Mouse (Mus musculus) lung, postnatal 0 days (tissue): ENCODE data around the gene Arfgef2. TPM values are rescaled to one million over a fixed set of nuclear protein-coding genes. Genes with fewer than 3 reads are reported as not detected.
A peak's percentile ranks its signal among the peaks of the same experiment; 100 is the strongest.

Source experiments
- ATAC-seq: fragments of 200-750 bp; cut with Nextera tagmentation; 2 replicates; pipeline ENCODE4 v1.8.0; 2017; ENCODE audit warnings: moderate library complexity
- DNase-seq: peaks from one replicate; pipeline ENCODE4 v3.0.0-alpha.2; 2016; ENCODE audit warnings: low spot score
- H3K27ac ChIP-seq: fragments of 300-500 bp; sonication (generic); 2 replicates; pipeline ENCODE4 v1.5.1; 2014; ENCODE audit warnings: antibody characterized with exemption, mild to moderate bottlenecking, low read length, mixed read lengths
- H3K27me3 ChIP-seq: fragments of 300-500 bp; sonication (generic); replicated peaks from 2 replicates; pipeline ENCODE4 v1.6.1; 2014; ENCODE audit warnings: low read length, mixed read lengths; ENCODE audit not compliant: insufficient read depth
- H3K36me3 ChIP-seq: fragments of 300-500 bp; sonication (generic); 2 replicates; pipeline ENCODE4 v1.6.1; 2014; ENCODE audit warnings: low read length, mixed read lengths; ENCODE audit not compliant: insufficient read depth
- H3K4me1 ChIP-seq: fragments of 300-500 bp; sonication (generic); 2 replicates; pipeline ENCODE4 v1.6.1; 2014; ENCODE audit warnings: antibody characterized with exemption, low read depth, low read length, mixed read lengths; ENCODE audit not compliant: insufficient read depth
- H3K4me2 ChIP-seq: fragments of 300-500 bp; sonication (generic); replicated peaks from 2 replicates; pipeline ENCODE4 v1.6.1; 2014; ENCODE audit warnings: low read depth, mild to moderate bottlenecking, low read length, moderate library complexity, mixed read lengths
- H3K4me3 ChIP-seq: fragments of 300-500 bp; sonication (generic); 2 replicates; pipeline ENCODE4 v1.5.1; 2014; ENCODE audit warnings: low read depth, low read length
- H3K9ac ChIP-seq: fragments of 300-500 bp; sonication (generic); replicated peaks from 2 replicates; pipeline ENCODE4 v1.6.1; 2014; ENCODE audit warnings: low read depth, mild to moderate bottlenecking
- H3K9me3 ChIP-seq: fragments of 300-500 bp; sonication (generic); 2 replicates; pipeline ENCODE4 v1.6.1; 2016; ENCODE audit warnings: low read length, mixed read lengths
- CTCF ChIP-seq: IDR thresholded peaks from 2 replicates; pipeline ENCODE4 v1.5.1; 2016; ENCODE audit warnings: antibody characterized with exemption, mild to moderate bottlenecking
- EP300 ChIP-seq: IDR thresholded peaks from 2 replicates; pipeline ENCODE4 v1.6.1; 2016; ENCODE audit warnings: antibody characterized with exemption, mild to moderate bottlenecking, control low read depth
- WGBS: fragments of 180-500 bp; shearing (Covaris S2); extraction: QIAGEN DNeasy Blood & Tissue Kit; methylation state at CpG from one replicate; pipeline ENCODE4 v1.1.7; 2014; 5-methylcytosine and 5-hydroxymethylcytosine counted together
- polyA plus RNA-seq: library from polyadenylated mRNA; unstranded; fragments of >200 nt; fragmentation: Nextera tagmentation; extraction: Ambion mirVana; gene quantifications from 2 replicates; pipeline ENCODE4 v1.2.1, GENCODE M21; 2015

Arfgef2 gene
- polyA plus RNA-seq, 1 experiment from 2014 or later = 6.2 TPM

GRCm38 (mm10) chr2:166891366-166891880, 86.0 kb downstream of the Arfgef2 start:
- Histone ChIP-seq H3K36me3 (peaks cover 24% of the 10 kb centered on the region; the same call in 1 of the 2 replicates), H3K4me3 (no peak overlapping the region), H3K27me3 (no peaks in the 10 kb centered on the region), H3K27ac (no peak overlapping the region), H3K9me3 (no peaks in the 10 kb centered on the region), H3K9ac (no peak overlapping the region), H3K4me2 (no peak overlapping the region), H3K4me1 (no peaks in the 10 kb centered on the region)
- DNase-seq (no peak), ATAC-seq (no peak)
- WGBS = 75% methylated on average over 9 of the region's 9 CpGs
- TF ChIP-seq CTCF (peak; percentile 17; the same call in 1 of the 2 replicates), EP300 (no peak)

- Histone ChIP-seq H3K4me3 (no peak overlapping the region), H3K36me3 (peaks cover 24% of the 10 kb centered on the region; the same call in 1 of the 2 replicates), H3K4me2 (no peak overlapping the region), H3K27me3 (no peaks in the 10 kb centered on the region), H3K9ac (no peak overlapping the region), H3K4me1 (no peaks in the 10 kb centered on the region), H3K9me3 (no peaks in the 10 kb centered on the region), H3K27ac (no peak overlapping the region)
- TF ChIP-seq EP300 (no peak), CTCF (no peak)
- 91% methylated on average over 8 of the region's 8 CpGs for WGBS
- DNase-seq (no peak), ATAC-seq (no peak)
Observed at GRCm38 (mm10) chr2:166892158-166892680, 86.8 kb downstream of the Arfgef2 start.

DNA sequence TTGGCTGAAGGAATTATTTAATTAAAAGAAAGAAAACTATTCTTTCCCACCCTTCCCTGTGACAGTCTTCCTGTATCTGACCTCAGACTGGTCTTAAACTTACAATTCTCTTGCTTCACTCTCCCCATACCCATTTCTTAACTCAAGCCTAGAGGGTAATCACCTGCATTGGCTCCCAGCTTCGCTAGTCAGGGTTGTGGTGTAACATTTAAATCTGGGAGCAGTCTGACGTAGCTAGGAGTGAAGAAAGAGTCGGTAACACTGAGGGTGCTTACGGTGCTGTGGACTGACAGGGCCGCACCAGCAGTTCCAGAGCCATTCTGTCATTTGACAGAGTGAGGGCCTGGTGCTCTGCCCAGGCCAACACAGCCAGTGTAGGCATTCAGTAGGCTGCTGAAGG, 87.6 kb downstream of the Arfgef2 start:
- Histone ChIP-seq H3K4me3 (no peak overlapping the region), H3K27me3 (no peaks in the 10 kb centered on the region), H3K4me2 (no peak overlapping the region), H3K36me3 (peaks cover 24% of the 10 kb centered on the region; the same call in 1 of the 2 replicates), H3K9ac (no peak overlapping the region), H3K27ac (no peak overlapping the region), H3K9me3 (no peaks in the 10 kb centered on the region), H3K4me1 (no peaks in the 10 kb centered on the region)
- TF ChIP-seq EP300 (no peak), CTCF (no peak)
- 90% methylated on average over 5 of the region's 5 CpGs for WGBS
- DNase-seq (no peak), ATAC-seq (no peak)

- no peak overlapping the region for H3K27ac ChIP-seq
- H3K36me3 ChIP-seq = peaks cover 16% of the 10 kb centered on the region; the same call in 1 of the 2 replicates
- no peaks in the 10 kb centered on the region for H3K4me1 ChIP-seq
- H3K9me3 ChIP-seq = no peaks in the 10 kb centered on the region
- 80% methylated on average over 13 of the region's 13 CpGs for WGBS
- H3K27me3 ChIP-seq = no peaks in the 10 kb centered on the region
- H3K4me3 ChIP-seq = no peak overlapping the region
- no peak for TF ChIP-seq EP300
- no peak for TF ChIP-seq CTCF
- no peak overlapping the region for H3K9ac ChIP-seq
- no peak overlapping the region for H3K4me2 ChIP-seq
- DNase-seq = no peak
- ATAC-seq = no peak
Observed at GRCm38 (mm10) chr2:166896368-166896767, 91.0 kb downstream of the Arfgef2 start.

DNA sequence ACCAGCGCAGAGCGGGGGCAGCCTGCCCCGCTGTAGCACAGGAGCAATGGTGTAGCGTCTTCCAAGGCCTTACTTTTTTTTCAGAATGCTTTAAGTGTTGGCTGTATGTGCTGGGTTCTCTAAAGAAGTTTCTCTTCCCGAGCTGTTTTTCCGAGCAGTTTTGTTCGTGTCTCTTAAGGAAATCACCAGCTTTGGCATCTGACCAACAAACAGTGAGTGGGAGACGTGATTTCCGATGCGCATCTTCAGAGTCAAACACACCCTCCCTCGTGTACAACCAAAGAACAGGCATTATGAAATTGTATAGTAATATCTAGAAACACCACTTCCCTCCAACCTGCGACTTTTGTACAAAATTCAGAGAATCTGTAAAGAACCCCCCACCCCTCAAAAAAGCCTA, 91.6 kb downstream of the Arfgef2 start:
- peaks cover 10% of the 10 kb centered on the region; the same call in 1 of the 2 replicates for H3K36me3 ChIP-seq
- WGBS = 75% methylated on average over 12 of the region's 12 CpGs
- TF ChIP-seq CTCF (no peak), EP300 (no peak)

GRCm38 (mm10) chr2:166899161-166899560, 93.8 kb downstream of the Arfgef2 start:
- Histone ChIP-seq H3K4me3 (no peak overlapping the region), H3K27ac (no peak overlapping the region), H3K4me2 (no peak overlapping the region), H3K27me3 (no peaks in the 10 kb centered on the region), H3K4me1 (no peaks in the 10 kb centered on the region), H3K9ac (no peak overlapping the region), H3K36me3 (peaks cover 6% of the 10 kb centered on the region; the same call in 1 of the 2 replicates), H3K9me3 (no peaks in the 10 kb centered on the region)
- ATAC-seq = no peak
- 85% methylated on average over 2 of the region's 2 CpGs for WGBS
- TF ChIP-seq EP300 (no peak), CTCF (no peak)
- no peak for DNase-seq

More for the DNA sequence above, 91.6 kb downstream of the Arfgef2 start:
- H3K9me3 ChIP-seq = no peaks in the 10 kb centered on the region
- H3K27ac ChIP-seq = no peak overlapping the region
- H3K4me1 ChIP-seq = no peaks in the 10 kb centered on the region
- H3K27me3 ChIP-seq = no peaks in the 10 kb centered on the region
- ATAC-seq (no peak), DNase-seq (no peak)
- H3K4me3 ChIP-seq = no peak overlapping the region
- H3K9ac ChIP-seq = no peak overlapping the region
- H3K4me2 ChIP-seq = no peak overlapping the region
